In the genomic region with DNA sequence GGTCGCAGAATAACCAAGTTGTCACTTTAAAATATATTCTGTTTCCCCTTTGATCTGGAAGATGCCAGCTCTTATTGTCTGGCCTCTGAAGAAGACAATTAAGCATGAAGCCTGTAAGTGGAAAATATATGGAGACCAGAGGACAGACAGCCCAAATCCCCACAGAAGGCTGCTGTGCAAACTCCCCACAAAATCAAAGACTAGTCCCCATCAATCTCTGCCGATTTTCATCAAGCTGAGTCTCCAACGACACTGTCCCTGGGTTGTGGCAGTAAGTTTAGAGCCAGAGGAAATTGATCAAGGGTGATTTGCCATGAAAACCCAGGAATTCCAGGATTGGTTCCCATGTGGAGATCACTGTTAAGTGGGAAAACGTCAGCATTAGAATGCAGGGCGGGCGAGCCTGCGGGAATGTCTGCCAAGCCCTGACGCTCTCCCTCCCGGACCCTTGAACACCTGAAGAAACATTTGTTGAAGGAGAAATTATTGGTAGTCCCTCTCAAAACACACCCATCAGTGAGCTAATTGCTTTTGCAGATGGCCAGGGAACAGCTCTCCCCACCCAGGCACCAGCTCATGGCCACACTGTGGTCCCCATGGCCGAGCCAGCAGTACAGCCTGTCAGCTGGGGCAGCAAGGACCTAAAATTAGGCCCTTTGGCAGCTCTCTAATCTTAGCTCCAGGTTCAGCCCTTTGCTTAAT, we compare ENCODE assay signal across 11 mouse cellular contexts.
A peak's percentile ranks its signal among the peaks of the same experiment; 100 is the strongest.
DNase-seq lines count a peak whose midpoint lies in the region; ATAC-seq and TF ChIP-seq lines count a peak whose summit lies in the region.
"Had no signal": no experiment of that assay in that cellular context is flagged by ENCODE, and none has a peak within 500 bp of the region (broad histone marks: within the 10 kb centered on the region; RNA-seq: fewer than 3 reads in every experiment).

No protein-coding gene starts in this region.

- H3K9me3 ChIP-seq in hindbrain, embryonic 10.5 days, result no peaks in the 10 kb centered on the region
- no peaks in the 10 kb centered on the region for H3K9me3 ChIP-seq in hindbrain, embryonic 14.5 days (ENCODE audit: control insufficient read depth, low read length)
- H3K9me3 ChIP-seq in heart, embryonic 14.5 days (ENCODE audit: control insufficient read depth, low read length), result no peaks in the 10 kb centered on the region
- no peaks in the 10 kb centered on the region for H3K9me3 ChIP-seq in midbrain, postnatal 0 days (ENCODE audit: low read length)

- peaks cover 6% of the 10 kb centered on the region; the same call in 1 of the 2 replicates for H3K27me3 ChIP-seq in hindbrain, embryonic 10.5 days (ENCODE audit: insufficient read depth, poor library complexity, severe bottlenecking)
- H3K27me3 ChIP-seq in hindbrain, embryonic 14.5 days (ENCODE audit: control insufficient read depth, insufficient read depth, low read length), result no peaks in the 10 kb centered on the region
- peaks cover 28% of the 10 kb centered on the region for H3K27me3 ChIP-seq in heart, embryonic 14.5 days (ENCODE audit: control insufficient read depth, insufficient read depth, low read length)
- no peaks in the 10 kb centered on the region for H3K27me3 ChIP-seq in midbrain, postnatal 0 days (ENCODE audit: insufficient read depth, low read length)
- H3K27me3 ChIP-seq: CH12.LX had no signal

- no peak overlapping the region for H3K9ac ChIP-seq in hindbrain, embryonic 14.5 days
- H3K9ac ChIP-seq in heart, embryonic 14.5 days (ENCODE audit: low read length), result no peak overlapping the region
- H3K9ac ChIP-seq in midbrain, postnatal 0 days (replicated peaks; ENCODE audit: low read length, poor library complexity, severe bottlenecking), result no peak overlapping the region

- H3K27ac ChIP-seq in hindbrain, embryonic 10.5 days, result peak overlapping the region; percentile 54; the same call in 1 of the 2 replicates
- no peak overlapping the region for H3K27ac ChIP-seq in hindbrain, embryonic 14.5 days
- H3K27ac ChIP-seq in heart, embryonic 14.5 days (replicated peaks in 1 of 2; ENCODE audit: control insufficient read depth in 1 of 2, insufficient read depth in 1 of 2, low read depth in 2 of 2, low read length in 2 of 2), result no peak overlapping the region
- peak overlapping the region; percentile 43 for H3K27ac ChIP-seq in midbrain, postnatal 0 days (ENCODE audit: low read depth, low read length)
- H3K27ac ChIP-seq: macrophage had no signal

- no peak overlapping the region for H3K4me2 ChIP-seq in hindbrain, embryonic 14.5 days (replicated peaks)
- H3K4me2 ChIP-seq in heart, embryonic 14.5 days (ENCODE audit: low read length), result 0 out of 2 replicates have a peak overlapping the region, but pooled peaks have one; percentile 4
- no peak overlapping the region for H3K4me2 ChIP-seq in midbrain, postnatal 0 days (ENCODE audit: low read depth, low read length, poor library complexity, severe bottlenecking)

- DNase-seq in hindbrain, embryonic 10.5 days (ENCODE audit: low spot score), result no peak
- no peak for DNase-seq in hindbrain, embryonic 14.5 days (ENCODE audit: low spot score)
- DNase-seq in embryo, embryonic 11 days, result peak; percentile 68
- no peak for DNase-seq in midbrain, postnatal 0 days (ENCODE audit: low spot score)
- DNase-seq in adrenal gland, adult 8-10 months, result no peak
- DNase-seq in layer of hippocampus, adult 8-10 months (ENCODE audit: low spot score in 2 of 2), result no peak
- no peak for DNase-seq in left cerebral cortex, adult 8-10 months (ENCODE audit: low spot score in 2 of 2)
- DNase-seq: adrenal gland, postnatal 25 days had no signal

- 54% methylated on average over 10 of the region's 10 CpGs for WGBS in hindbrain, embryonic 10.5 days
- 34% methylated on average over 10 of the region's 10 CpGs for WGBS in hindbrain, embryonic 14.5 days
- 49% methylated on average over 10 of the region's 10 CpGs for WGBS in heart, embryonic 14.5 days
- 39% methylated on average over 10 of the region's 10 CpGs for WGBS in midbrain, postnatal 0 days

- no peak for TF ChIP-seq CTCF in midbrain, postnatal 0 days (IDR thresholded peaks at IDR 0.05)

- H3K4me3 ChIP-seq in hindbrain, embryonic 10.5 days, result no peak overlapping the region
- no peak overlapping the region for H3K4me3 ChIP-seq in hindbrain, embryonic 14.5 days (replicated peaks; ENCODE audit: low read length)
- H3K4me3 ChIP-seq in heart, embryonic 14.5 days (ENCODE audit: control insufficient read depth in 1 of 2, insufficient read depth in 1 of 2, low read depth in 1 of 2, low read length in 2 of 2), result no peak overlapping the region
- H3K4me3 ChIP-seq in midbrain, postnatal 0 days (ENCODE audit: low read depth, low read length), result no peak overlapping the region

- no peak for ATAC-seq in hindbrain, embryonic 14.5 days (ENCODE audit: low FRiP score)
- ATAC-seq in heart, embryonic 14.5 days (ENCODE audit: insufficient number of reproducible peaks, insufficient read depth, low FRiP score, low read depth), result no peak
- ATAC-seq in midbrain, postnatal 0 days (ENCODE audit: low FRiP score), result no peak

- no peaks in the 10 kb centered on the region for H3K36me3 ChIP-seq in hindbrain, embryonic 10.5 days
- H3K36me3 ChIP-seq in hindbrain, embryonic 14.5 days (replicated peaks; ENCODE audit: control insufficient read depth, insufficient read depth), result no peaks in the 10 kb centered on the region
- H3K36me3 ChIP-seq in heart, embryonic 14.5 days (ENCODE audit: control insufficient read depth, insufficient read depth, low read length), result no peaks in the 10 kb centered on the region
- H3K36me3 ChIP-seq in midbrain, postnatal 0 days (ENCODE audit: insufficient read depth, low read length), result no peaks in the 10 kb centered on the region

- peaks cover 42% of the 10 kb centered on the region for H3K4me1 ChIP-seq in hindbrain, embryonic 10.5 days (replicated peaks)
- H3K4me1 ChIP-seq in hindbrain, embryonic 14.5 days (replicated peaks; ENCODE audit: control insufficient read depth, insufficient read depth, low read length), result peaks cover 25% of the 10 kb centered on the region
- peaks cover 9 to 15% of the 10 kb centered on the region in 2 experiments; a peak in 3 of 4 replicates for H3K4me1 ChIP-seq in heart, embryonic 14.5 days (ENCODE audit: control insufficient read depth in 2 of 2, insufficient read depth in 2 of 2, low read length in 2 of 2)
- peaks cover 14% of the 10 kb centered on the region; the same call in 1 of the 2 replicates for H3K4me1 ChIP-seq in midbrain, postnatal 0 days (ENCODE audit: insufficient read depth, low read length)

Comparison
In these comparisons a context has a peak if more than half of its experiments do, and no peak if none do; other contexts are left out.
1. H3K27ac ChIP-seq: peak in hindbrain, embryonic 10.5 days (single experiment) and midbrain, postnatal 0 days (single experiment); none in hindbrain, embryonic 14.5 days (single experiment) and heart, embryonic 14.5 days (0 of 2).